Mouse (Mus musculus) neural tube, embryonic 14.5 days (tissue): ENCODE data around the gene Mc3r. TPM values are rescaled to one million over a fixed set of nuclear protein-coding genes. Genes with fewer than 3 reads are reported as not detected.

ENCODE experiments used
- ATAC-seq: fragments of 200-750 bp; cut with Nextera tagmentation; 2 replicates; pipeline ENCODE4 v1.8.0; 2017; ENCODE audit warnings: low read depth, mild to moderate bottlenecking, moderate TSS enrichment, moderate library complexity
- H3K27ac ChIP-seq: fragments of 300-500 bp; sonication (generic); 2 replicates; pipeline ENCODE4 v1.5.1; 2014; ENCODE audit warnings: low read depth, mild to moderate bottlenecking, control low read depth, low read length, moderate library complexity, mixed read lengths
- H3K27me3 ChIP-seq: fragments of 300-500 bp; sonication (generic); 2 replicates; pipeline ENCODE4 v1.6.1; 2014; ENCODE audit warnings: low read length; ENCODE audit not compliant: control insufficient read depth, insufficient read depth
- H3K36me3 ChIP-seq: fragments of 300-500 bp; sonication (generic); 2 replicates; pipeline ENCODE4 v1.6.1; 2014; ENCODE audit warnings: low read length, mixed read lengths; ENCODE audit not compliant: control insufficient read depth, insufficient read depth
- H3K4me1 ChIP-seq: fragments of 300-500 bp; sonication (generic); 2 replicates; pipeline ENCODE4 v1.6.1; 2014; ENCODE audit warnings: low read length; ENCODE audit not compliant: control insufficient read depth, insufficient read depth
- H3K4me2 ChIP-seq: fragments of 300-500 bp; sonication (generic); 2 replicates; pipeline ENCODE4 v1.6.1; 2014; ENCODE audit warnings: mild to moderate bottlenecking, low read depth, low read length, control low read depth
- H3K4me3 ChIP-seq: fragments of 300-500 bp; sonication (generic); 2 replicates; pipeline ENCODE4 v1.5.1; 2014; ENCODE audit warnings: low read depth, low read length, control low read depth, mixed read lengths
- H3K9ac ChIP-seq: fragments of 300-500 bp; sonication (generic); replicated peaks from 2 replicates; pipeline ENCODE4 v1.6.1; 2014; ENCODE audit warnings: low read depth, mild to moderate bottlenecking, control low read depth, low read length, mixed read lengths
- H3K9me3 ChIP-seq: fragments of 300-500 bp; sonication (generic); 2 replicates; pipeline ENCODE4 v1.6.1; 2016; ENCODE audit warnings: low read length; ENCODE audit not compliant: control insufficient read depth
- WGBS: fragments of 180-500 bp; shearing (Covaris S2); extraction: QIAGEN DNeasy Blood & Tissue Kit; methylation state at CpG from one replicate; pipeline ENCODE4 v1.1.7; 2014; 5-methylcytosine and 5-hydroxymethylcytosine counted together
- polyA plus RNA-seq: library from polyadenylated mRNA; unstranded; fragments of >200 nt; fragmentation: Nextera tagmentation; extraction: Ambion mirVana; gene quantifications from 2 replicates; pipeline ENCODE4 v1.2.1, GENCODE M21; 2014

Mc3r gene
- polyA plus RNA-seq, 1 experiment from 2014 or later: 0.12 TPM

GRCm38 (mm10) chr2:172288965-172289364 lies 40.7 kb downstream of the Mc3r start:
- H3K9me3 ChIP-seq: no peaks in the 10 kb centered on the region
- no peak overlapping the region for H3K9ac ChIP-seq
- H3K36me3 ChIP-seq: no peaks in the 10 kb centered on the region
- H3K27ac ChIP-seq: no peak overlapping the region
- H3K27me3 ChIP-seq: no peaks in the 10 kb centered on the region
- no peak overlapping the region for H3K4me3 ChIP-seq
- 54% methylated on average over 8 of the region's 11 CpGs for WGBS
- H3K4me1 ChIP-seq: 0 out of 2 replicates have a peak, but pooled peaks cover 5% of the 10 kb centered on the region
- no peak for ATAC-seq
- H3K4me2 ChIP-seq: no peak overlapping the region

- Histone ChIP-seq H3K36me3 (no peaks in the 10 kb centered on the region), H3K4me2 (no peak overlapping the region), H3K4me3 (no peak overlapping the region), H3K9ac (no peak overlapping the region), H3K9me3 (no peaks in the 10 kb centered on the region), H3K4me1 (0 out of 2 replicates have a peak, but pooled peaks cover 5% of the 10 kb centered on the region), H3K27ac (no peak overlapping the region), H3K27me3 (no peaks in the 10 kb centered on the region)
- WGBS: 45% methylated on average over 1 of the region's 1 CpGs
- ATAC-seq: no peak
These were observed 41.3 kb downstream of the Mc3r start for GRCm38 (mm10) chr2:172289632-172290031.

- no peaks in the 10 kb centered on the region for H3K9me3 ChIP-seq
- no peak overlapping the region for H3K4me3 ChIP-seq
- H3K27ac ChIP-seq: no peak overlapping the region
- 0 out of 2 replicates have a peak, but pooled peaks cover 5% of the 10 kb centered on the region for H3K4me1 ChIP-seq
- 86% methylated on average over 11 of the region's 11 CpGs for WGBS
- H3K9ac ChIP-seq: no peak overlapping the region
- no peak for ATAC-seq
- no peaks in the 10 kb centered on the region for H3K27me3 ChIP-seq
- H3K36me3 ChIP-seq: no peaks in the 10 kb centered on the region
- no peak overlapping the region for H3K4me2 ChIP-seq
These were observed 42.2 kb downstream of the Mc3r start for GRCm38 (mm10) chr2:172290474-172290873.

- H3K4me1 ChIP-seq: 0 out of 2 replicates have a peak, but pooled peaks cover 5% of the 10 kb centered on the region
- 95% methylated on average over 7 of the region's 7 CpGs for WGBS
- H3K36me3 ChIP-seq: no peaks in the 10 kb centered on the region
- no peak overlapping the region for H3K9ac ChIP-seq
- H3K27me3 ChIP-seq: no peaks in the 10 kb centered on the region
- H3K4me3 ChIP-seq: no peak overlapping the region
- H3K4me2 ChIP-seq: no peak overlapping the region
- H3K9me3 ChIP-seq: no peaks in the 10 kb centered on the region
- ATAC-seq: no peak
- H3K27ac ChIP-seq: no peak overlapping the region
These were observed 42.7 kb downstream of the Mc3r start for GRCm38 (mm10) chr2:172291025-172291424.

- Histone ChIP-seq H3K4me3 (no peak overlapping the region), H3K9me3 (no peaks in the 10 kb centered on the region), H3K4me1 (0 out of 2 replicates have a peak, but pooled peaks cover 5% of the 10 kb centered on the region), H3K27me3 (no peaks in the 10 kb centered on the region), H3K27ac (no peak overlapping the region), H3K9ac (no peak overlapping the region), H3K36me3 (no peaks in the 10 kb centered on the region), H3K4me2 (no peak overlapping the region)
- WGBS: 95% methylated on average over 14 of the region's 14 CpGs
- no peak for ATAC-seq
These were observed 43.6 kb downstream of the Mc3r start for GRCm38 (mm10) chr2:172291755-172292524.

- Histone ChIP-seq H3K4me2 (no peak overlapping the region), H3K27ac (peak overlapping the region; percentile 44; the same call in 1 of the 2 replicates), H3K4me1 (0 out of 2 replicates have a peak, but pooled peaks cover 5% of the 10 kb centered on the region), H3K9ac (no peak overlapping the region), H3K9me3 (no peaks in the 10 kb centered on the region), H3K36me3 (no peaks in the 10 kb centered on the region), H3K27me3 (no peaks in the 10 kb centered on the region), H3K4me3 (no peak overlapping the region)
- no peak for ATAC-seq
- 59% methylated on average over 14 of the region's 14 CpGs for WGBS
These were observed 44.5 kb downstream of the Mc3r start for GRCm38 (mm10) chr2:172292525-172293405.

- Histone ChIP-seq H3K4me1 (peaks cover 5% of the 10 kb centered on the region; the same call in 1 of the 2 replicates), H3K4me3 (no peak overlapping the region), H3K36me3 (no peaks in the 10 kb centered on the region), H3K9ac (no peak overlapping the region), H3K4me2 (no peak overlapping the region), H3K9me3 (no peaks in the 10 kb centered on the region), H3K27me3 (no peaks in the 10 kb centered on the region), H3K27ac (no peak overlapping the region)
- no peak for ATAC-seq
- 72% methylated on average over 1 of the region's 1 CpGs for WGBS
These were observed 49.8 kb downstream of the Mc3r start for GRCm38 (mm10) chr2:172298083-172298482.

- Histone ChIP-seq H3K36me3 (no peaks in the 10 kb centered on the region), H3K9me3 (no peaks in the 10 kb centered on the region), H3K9ac (no peak overlapping the region), H3K27me3 (no peaks in the 10 kb centered on the region), H3K27ac (no peak overlapping the region), H3K4me3 (no peak overlapping the region), H3K4me2 (no peak overlapping the region), H3K4me1 (peaks cover 5% of the 10 kb centered on the region; the same call in 1 of the 2 replicates)
- 64% methylated on average over 1 of the region's 1 CpGs for WGBS
- ATAC-seq: no peak
These were observed 50.2 kb downstream of the Mc3r start for GRCm38 (mm10) chr2:172298542-172298941.
